Mouse (Mus musculus): ENCODE results near the gene Mepce. TPM values are rescaled to one million over a fixed set of nuclear protein-coding genes. Genes with fewer than 3 reads are reported as not detected.
A peak's percentile ranks its signal among the peaks of the same experiment; 100 is the strongest.

Gene Mepce
- polyA plus RNA-seq, 1 experiment = 81.9 TPM

DNA sequence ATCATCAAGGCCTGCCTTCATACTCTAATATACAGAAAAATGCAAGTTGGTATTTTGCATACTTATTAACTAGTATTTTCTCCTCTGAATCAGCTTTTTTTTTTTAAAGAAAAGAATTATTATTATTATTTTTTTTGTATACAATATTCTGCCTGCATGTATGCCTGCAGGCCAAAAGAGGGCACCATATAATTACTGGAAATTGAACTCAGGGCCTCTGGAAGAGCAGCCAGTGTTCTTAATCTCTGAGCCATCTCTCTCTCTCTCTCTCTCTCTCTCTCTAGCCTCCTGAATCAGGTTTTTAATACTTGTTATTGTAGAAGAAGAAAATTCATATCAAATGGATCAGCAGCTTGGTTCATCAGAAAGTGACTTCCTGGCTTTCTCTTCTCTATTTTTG lies 4.1 kb upstream of the Mepce start:
- no peak for DNase-seq
- Histone ChIP-seq H3K4me3 (ENCODE audit: control insufficient read depth, insufficient read depth, low read length) (no peak overlapping the region), H3K36me3 (ENCODE audit: control insufficient read depth, insufficient read depth, low read length) (no peaks in the 10 kb centered on the region), H3K27ac (ENCODE audit: control insufficient read depth, insufficient read depth, low read length) (no peak overlapping the region), H3K27me3 (ENCODE audit: control insufficient read depth, insufficient read depth, low read length) (no peaks in the 10 kb centered on the region), H3K4me1 (replicated peaks; ENCODE audit: control insufficient read depth, insufficient read depth, low read length) (peaks cover 7% of the 10 kb centered on the region)
- TF ChIP-seq POLR2A (IDR thresholded peaks at IDR 0.05; ENCODE audit: control insufficient read depth, extremely low read depth, insufficient read depth, low read length, poor library complexity) (no peak), CTCF (IDR thresholded peaks at IDR 0.05; ENCODE audit: borderline replicate concordance, control insufficient read depth, extremely low read depth, insufficient read depth, low read length, poor library complexity) (no peak)

DNA sequence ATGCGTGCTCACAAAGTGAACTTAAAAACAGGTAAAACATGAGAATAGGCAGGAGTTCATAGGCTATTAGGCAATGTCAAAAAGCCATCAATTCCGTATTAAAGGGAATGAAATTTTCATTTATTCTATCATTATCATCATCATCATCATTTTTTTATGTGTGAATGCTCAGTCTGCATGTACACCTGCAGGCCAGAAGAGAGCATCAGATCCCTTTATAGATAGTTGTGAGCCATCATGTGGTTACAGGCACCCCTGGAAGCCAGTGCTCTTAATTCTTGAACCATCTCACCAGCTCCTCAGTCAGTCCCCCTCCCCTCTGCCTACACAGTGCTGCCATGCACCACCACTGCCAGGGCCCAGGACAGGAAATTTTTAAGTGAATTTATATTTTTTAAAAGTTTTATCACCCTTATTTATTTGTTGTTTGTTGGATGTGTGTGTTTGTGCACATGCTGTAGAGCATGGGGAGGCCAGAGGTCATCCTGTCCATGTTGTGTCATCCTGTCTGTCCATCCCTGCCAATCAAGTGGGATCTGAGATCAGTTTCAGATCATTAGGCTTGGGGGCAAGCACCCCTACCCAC lies 1.6 kb upstream of the Mepce start:
- H3K27me3 ChIP-seq (ENCODE audit: control insufficient read depth, insufficient read depth, low read length) = no peaks in the 10 kb centered on the region
- TF ChIP-seq CTCF (IDR thresholded peaks at IDR 0.05; ENCODE audit: borderline replicate concordance, control insufficient read depth, extremely low read depth, insufficient read depth, low read length, poor library complexity) = no peak
- TF ChIP-seq POLR2A (IDR thresholded peaks at IDR 0.05; ENCODE audit: control insufficient read depth, extremely low read depth, insufficient read depth, low read length, poor library complexity) = no peak
- 89% methylated on average over 2 of the region's 2 CpGs for WGBS

DNA sequence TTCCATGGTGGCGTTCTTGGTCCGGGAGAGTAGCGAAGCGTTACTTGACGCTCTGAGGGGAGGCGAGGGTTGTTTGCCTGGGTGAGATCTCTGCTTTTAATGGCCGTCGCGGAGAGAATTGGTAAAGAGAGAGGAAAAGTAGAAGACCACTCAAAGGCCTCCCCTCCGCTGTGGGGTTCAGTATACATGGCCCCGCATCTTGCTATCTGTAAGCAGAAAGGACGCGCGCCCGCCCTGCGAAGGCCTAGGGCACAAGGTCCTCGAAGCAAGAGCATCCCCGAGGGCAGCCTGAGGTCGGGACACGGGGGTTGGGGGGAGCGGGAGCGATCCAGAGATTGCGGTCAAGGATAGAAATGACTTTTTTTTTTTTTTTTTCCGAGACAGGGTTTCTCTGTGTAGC lies 716 bp upstream of the Mepce start:
- Histone ChIP-seq H3K4me3 (ENCODE audit: control insufficient read depth, insufficient read depth, low read length) (peak overlapping the region; percentile 35), H3K36me3 (ENCODE audit: control insufficient read depth, insufficient read depth, low read length) (peaks cover under 1% of the 10 kb centered on the region; the same call in 1 of the 2 replicates), H3K27ac (ENCODE audit: control insufficient read depth, insufficient read depth, low read length) (no peak overlapping the region), H3K4me1 (replicated peaks; ENCODE audit: control insufficient read depth, insufficient read depth, low read length) (peaks cover 25% of the 10 kb centered on the region), H3K27me3 (ENCODE audit: control insufficient read depth, insufficient read depth, low read length) (no peaks in the 10 kb centered on the region)
- WGBS = 80% methylated on average over 24 of the region's 24 CpGs
- TF ChIP-seq POLR2A (IDR thresholded peaks at IDR 0.05; ENCODE audit: control insufficient read depth, extremely low read depth, insufficient read depth, low read length, poor library complexity) (no peak), CTCF (IDR thresholded peaks at IDR 0.05; ENCODE audit: borderline replicate concordance, control insufficient read depth, extremely low read depth, insufficient read depth, low read length, poor library complexity) (no peak)
- DNase-seq = peak; percentile 36

More for the DNA sequence above, 1.6 kb upstream of the Mepce start:
- no peak for DNase-seq
- H3K4me3 ChIP-seq (ENCODE audit: control insufficient read depth, insufficient read depth, low read length) = no peak overlapping the region
- H3K36me3 ChIP-seq (ENCODE audit: control insufficient read depth, insufficient read depth, low read length) = no peaks in the 10 kb centered on the region
- H3K27ac ChIP-seq (ENCODE audit: control insufficient read depth, insufficient read depth, low read length) = no peak overlapping the region
- peaks cover 20% of the 10 kb centered on the region for H3K4me1 ChIP-seq (replicated peaks; ENCODE audit: control insufficient read depth, insufficient read depth, low read length)

DNA sequence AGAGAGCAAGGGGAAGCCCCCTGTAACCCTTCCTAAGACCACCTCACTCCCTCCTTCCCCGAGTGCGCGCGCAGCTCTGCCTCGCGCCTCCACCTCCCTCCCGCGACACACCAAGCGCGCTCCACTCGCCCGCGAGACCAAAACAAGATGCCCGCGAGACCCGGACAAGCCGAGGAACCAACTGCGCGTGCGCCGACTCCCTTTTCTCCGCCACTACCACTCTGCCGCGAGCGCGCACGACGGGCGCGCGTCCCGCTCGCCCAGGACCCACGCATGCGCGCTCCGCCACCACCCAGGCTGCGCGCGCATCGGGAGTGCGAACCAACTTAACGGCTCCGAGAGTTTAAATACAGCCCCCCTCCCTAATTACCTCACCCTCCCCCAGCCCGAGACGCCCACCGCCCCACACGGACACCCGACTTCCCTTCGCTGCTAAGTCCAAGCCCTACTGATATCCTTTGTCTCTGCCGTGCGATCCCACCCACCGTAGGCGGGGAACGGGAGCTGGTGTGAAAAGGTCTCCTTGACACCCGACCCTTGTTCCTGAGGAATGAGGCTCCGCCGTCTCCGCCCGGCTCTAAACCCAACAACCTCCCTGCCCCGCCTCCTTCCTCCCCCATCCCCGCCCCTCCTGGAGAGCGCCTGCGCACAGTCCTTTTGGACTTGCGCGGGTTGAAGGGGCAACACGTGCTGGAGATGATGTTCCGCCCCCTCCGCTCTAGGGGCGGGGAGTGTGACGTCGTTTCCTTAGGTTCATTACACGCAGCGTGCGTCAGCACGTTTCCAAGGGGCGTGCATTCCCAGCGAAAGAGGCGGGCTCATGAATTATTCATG lies 1.1 kb downstream of the Mepce start:
- peak overlapping the region; percentile 64 for H3K4me3 ChIP-seq (ENCODE audit: control insufficient read depth, insufficient read depth, low read length)
- H3K36me3 ChIP-seq (ENCODE audit: control insufficient read depth, insufficient read depth, low read length) = peaks cover 15% of the 10 kb centered on the region
- TF ChIP-seq CTCF (IDR thresholded peaks at IDR 0.05; ENCODE audit: borderline replicate concordance, control insufficient read depth, extremely low read depth, insufficient read depth, low read length, poor library complexity) (peak; percentile 66; the same call in 1 of the 2 replicates), POLR2A (IDR thresholded peaks at IDR 0.05; ENCODE audit: control insufficient read depth, extremely low read depth, insufficient read depth, low read length, poor library complexity) (peak; percentile 91)
- H3K27me3 ChIP-seq (ENCODE audit: control insufficient read depth, insufficient read depth, low read length) = no peaks in the 10 kb centered on the region
- under 1% methylated on average over 79 of the region's 79 CpGs for WGBS
- H3K4me1 ChIP-seq (replicated peaks; ENCODE audit: control insufficient read depth, insufficient read depth, low read length) = peaks cover 25% of the 10 kb centered on the region
- peak; percentile 98 for DNase-seq
- H3K27ac ChIP-seq (ENCODE audit: control insufficient read depth, insufficient read depth, low read length) = peak overlapping the region; percentile 90

DNA sequence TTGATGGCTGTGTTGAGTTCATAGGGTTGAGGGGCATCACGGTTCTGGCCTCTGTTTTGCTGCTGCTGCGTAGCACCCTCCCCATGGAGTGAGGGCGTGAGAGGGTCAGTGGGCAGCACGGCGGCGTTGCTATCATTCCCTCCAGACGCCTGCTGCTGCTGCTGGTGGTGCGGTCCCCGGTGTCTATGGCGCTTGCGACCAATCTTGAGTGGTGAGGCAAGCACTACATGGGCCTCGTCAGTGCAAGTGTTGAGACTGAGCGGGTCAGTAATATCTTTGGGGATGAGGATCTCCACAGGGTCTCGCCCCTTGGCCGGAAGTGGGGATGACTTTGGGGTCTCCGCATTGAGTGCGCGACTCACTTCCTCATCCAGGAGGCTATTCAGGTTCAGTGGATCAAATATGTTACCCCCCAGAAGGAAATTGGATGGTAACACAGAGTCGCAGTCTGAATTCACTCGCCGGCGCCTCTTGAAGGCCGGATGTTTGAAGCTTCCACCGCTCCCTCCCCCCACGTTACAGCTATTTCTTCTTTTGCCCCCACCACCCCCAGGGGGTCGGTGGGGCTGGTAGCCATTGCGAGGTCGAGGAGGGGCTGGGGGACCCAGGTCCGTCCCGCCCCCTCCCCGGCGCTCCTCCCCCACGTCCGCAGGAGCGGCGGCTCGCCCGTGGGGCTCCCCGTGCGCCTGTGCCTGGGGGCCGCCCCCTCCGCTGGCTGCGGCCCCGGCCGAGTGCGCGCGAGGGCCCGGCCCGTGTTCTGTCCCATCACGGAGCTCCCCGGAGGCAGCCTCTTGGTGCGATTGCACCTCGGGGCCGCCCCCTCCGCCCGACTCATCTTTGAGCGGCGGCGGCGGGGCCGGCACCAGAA lies 2.1 kb downstream of the Mepce start:
- 3% methylated on average over 59 of the region's 62 CpGs for WGBS
- H3K4me1 ChIP-seq (replicated peaks; ENCODE audit: control insufficient read depth, insufficient read depth, low read length) = peaks cover 25% of the 10 kb centered on the region

DNA sequence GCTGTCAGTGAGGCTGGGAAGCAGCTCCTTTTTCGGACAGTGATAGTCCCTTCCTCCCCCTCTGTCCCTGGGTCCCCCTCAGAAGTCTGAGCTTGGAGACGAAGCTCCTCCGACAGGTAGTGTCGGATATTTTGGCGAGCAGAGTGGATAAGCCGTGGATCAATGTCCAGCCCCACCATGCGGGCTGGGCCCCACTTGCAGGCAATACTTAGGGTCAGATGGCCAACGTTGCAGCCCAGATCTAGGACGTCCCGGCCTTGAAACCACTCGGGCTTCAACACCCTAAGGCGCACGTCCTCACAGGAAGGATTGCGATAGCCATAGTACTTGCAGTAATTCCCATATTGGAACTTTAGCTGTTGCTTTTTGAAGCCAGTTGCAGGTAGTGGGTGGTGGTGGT lies 2.9 kb downstream of the Mepce start:
- no peak for DNase-seq
- 91% methylated on average over 14 of the region's 14 CpGs for WGBS

More for the DNA sequence above, 2.1 kb downstream of the Mepce start:
- DNase-seq = no peak
- Histone ChIP-seq H3K27ac (ENCODE audit: control insufficient read depth, insufficient read depth, low read length) (peak overlapping the region; percentile 84), H3K4me3 (ENCODE audit: control insufficient read depth, insufficient read depth, low read length) (peak overlapping the region; percentile 64), H3K27me3 (ENCODE audit: control insufficient read depth, insufficient read depth, low read length) (no peaks in the 10 kb centered on the region), H3K36me3 (ENCODE audit: control insufficient read depth, insufficient read depth, low read length) (peaks cover 15% of the 10 kb centered on the region)
- TF ChIP-seq CTCF (IDR thresholded peaks at IDR 0.05; ENCODE audit: borderline replicate concordance, control insufficient read depth, extremely low read depth, insufficient read depth, low read length, poor library complexity) (no peak), POLR2A (IDR thresholded peaks at IDR 0.05; ENCODE audit: control insufficient read depth, extremely low read depth, insufficient read depth, low read length, poor library complexity) (no peak)

More for the DNA sequence above, 2.9 kb downstream of the Mepce start:
- peaks cover 15% of the 10 kb centered on the region for H3K36me3 ChIP-seq (ENCODE audit: control insufficient read depth, insufficient read depth, low read length)
- no peaks in the 10 kb centered on the region for H3K27me3 ChIP-seq (ENCODE audit: control insufficient read depth, insufficient read depth, low read length)
- TF ChIP-seq CTCF (IDR thresholded peaks at IDR 0.05; ENCODE audit: borderline replicate concordance, control insufficient read depth, extremely low read depth, insufficient read depth, low read length, poor library complexity) (no peak), POLR2A (IDR thresholded peaks at IDR 0.05; ENCODE audit: control insufficient read depth, extremely low read depth, insufficient read depth, low read length, poor library complexity) (no peak)
- H3K4me1 ChIP-seq (replicated peaks; ENCODE audit: control insufficient read depth, insufficient read depth, low read length) = peaks cover 28% of the 10 kb centered on the region
- no peak overlapping the region for H3K27ac ChIP-seq (ENCODE audit: control insufficient read depth, insufficient read depth, low read length)
- H3K4me3 ChIP-seq (ENCODE audit: control insufficient read depth, insufficient read depth, low read length) = peak overlapping the region; percentile 64
